Mouse (Mus musculus): Measurements from ENCODE around the gene Pfkp. TPM values are rescaled to one million over a fixed set of nuclear protein-coding genes. Genes with fewer than 3 reads are reported as not detected.

Gene Pfkp
- polyA plus RNA-seq (2014; fragmentation: Nextera tagmentation; extraction: Ambion mirVana) = 66.2 and 114 TPM in 2 replicates

- 1% methylated on average over 34 of the region's 34 CpGs for WGBS
- peak within 1 kb of the TSS; percentile 74 for H3K4me2 ChIP-seq (ENCODE audit: low read length)
- H3K27ac ChIP-seq (ENCODE audit: low read depth, low read length) = peak within 1 kb of the TSS; percentile 28; the same call in 1 of the 2 replicates
- peak within 1 kb of the TSS; percentile 64 for H3K9ac ChIP-seq (ENCODE audit: low read length)
- H3K36me3 ChIP-seq (ENCODE audit: control insufficient read depth, insufficient read depth, low read length) = no peaks in the 10 kb centered on the region
- DNase-seq (ENCODE audit: low spot score) (peak; percentile 93), ATAC-seq (peak; percentile 96)
- peak within 1 kb of the TSS; percentile 41 for H3K4me3 ChIP-seq (ENCODE audit: low read depth, low read length)
- no peaks in the 10 kb centered on the region for H3K9me3 ChIP-seq (replicated peaks; ENCODE audit: control insufficient read depth, low read length)
- no peaks in the 10 kb centered on the region for H3K27me3 ChIP-seq (replicated peaks; ENCODE audit: control insufficient read depth, insufficient read depth, low read length)
- 0 out of 2 replicates have a peak, but pooled peaks cover 9% of the 10 kb centered on the region for H3K4me1 ChIP-seq (ENCODE audit: control insufficient read depth, insufficient read depth, low read length)
Observed at GRCm38 (mm10) chr13:6648669-6649233, at the start of gene Pfkp. Gene Pfkp, minus strand, starts transcription at chr13:6648777.

- no peak for DNase-seq (ENCODE audit: low spot score)
- Histone ChIP-seq H3K27me3 (replicated peaks; ENCODE audit: control insufficient read depth, insufficient read depth, low read length) (no peaks in the 10 kb centered on the region), H3K27ac (ENCODE audit: low read depth, low read length) (no peak overlapping the region), H3K4me1 (ENCODE audit: control insufficient read depth, insufficient read depth, low read length) (no peaks in the 10 kb centered on the region), H3K9ac (ENCODE audit: low read length) (no peak overlapping the region), H3K9me3 (replicated peaks; ENCODE audit: control insufficient read depth, low read length) (no peaks in the 10 kb centered on the region), H3K4me2 (ENCODE audit: low read length) (no peak overlapping the region), H3K4me3 (ENCODE audit: low read depth, low read length) (no peak overlapping the region), H3K36me3 (ENCODE audit: control insufficient read depth, insufficient read depth, low read length) (no peaks in the 10 kb centered on the region)
- 0 out of 2 replicates have a peak, but pooled peaks have one; percentile 22 for ATAC-seq
- 82% methylated on average over 3 of the region's 3 CpGs for WGBS
Observed at GRCm38 (mm10) chr13:6690607-6691006, 42.0 kb upstream of the Pfkp start.

- Histone ChIP-seq H3K27me3 (replicated peaks; ENCODE audit: control insufficient read depth, insufficient read depth, low read length) (no peaks in the 10 kb centered on the region), H3K36me3 (ENCODE audit: control insufficient read depth, insufficient read depth, low read length) (no peaks in the 10 kb centered on the region), H3K4me3 (ENCODE audit: low read depth, low read length) (no peak overlapping the region), H3K4me1 (ENCODE audit: control insufficient read depth, insufficient read depth, low read length) (no peaks in the 10 kb centered on the region), H3K27ac (ENCODE audit: low read depth, low read length) (no peak overlapping the region), H3K9ac (ENCODE audit: low read length) (no peak overlapping the region), H3K9me3 (replicated peaks; ENCODE audit: control insufficient read depth, low read length) (no peaks in the 10 kb centered on the region), H3K4me2 (ENCODE audit: low read length) (no peak overlapping the region)
- 73% methylated on average over 4 of the region's 4 CpGs for WGBS
- ATAC-seq (peak; percentile 42), DNase-seq (ENCODE audit: low spot score) (peak; percentile 6)
Observed at GRCm38 (mm10) chr13:6689962-6690361, 41.4 kb upstream of the Pfkp start.

- peak; percentile 72 for ATAC-seq
- WGBS = 53% methylated on average over 7 of the region's 7 CpGs
Observed at GRCm38 (mm10) chr13:6688790-6689433, 40.3 kb upstream of the Pfkp start.

GRCm38 (mm10) chr13:6666887-6667286 is 18.3 kb upstream of the Pfkp start:
- no peak overlapping the region for H3K9ac ChIP-seq (ENCODE audit: low read length)
- H3K4me1 ChIP-seq (ENCODE audit: control insufficient read depth, insufficient read depth, low read length) = no peaks in the 10 kb centered on the region
- no peaks in the 10 kb centered on the region for H3K27me3 ChIP-seq (replicated peaks; ENCODE audit: control insufficient read depth, insufficient read depth, low read length)
- H3K36me3 ChIP-seq (ENCODE audit: control insufficient read depth, insufficient read depth, low read length) = no peaks in the 10 kb centered on the region
- H3K27ac ChIP-seq (ENCODE audit: low read depth, low read length) = no peak overlapping the region
- WGBS = 89% methylated on average over 4 of the region's 4 CpGs
- DNase-seq (ENCODE audit: low spot score) = no peak
- H3K4me3 ChIP-seq (ENCODE audit: low read depth, low read length) = no peak overlapping the region
- no peaks in the 10 kb centered on the region for H3K9me3 ChIP-seq (replicated peaks; ENCODE audit: control insufficient read depth, low read length)
- no peak for ATAC-seq
- no peak overlapping the region for H3K4me2 ChIP-seq (ENCODE audit: low read length)

More at GRCm38 (mm10) chr13:6688790-6689433, 40.3 kb upstream of the Pfkp start:
- DNase-seq (ENCODE audit: low spot score) = peak; percentile 79
- Histone ChIP-seq H3K27me3 (replicated peaks; ENCODE audit: control insufficient read depth, insufficient read depth, low read length) (no peaks in the 10 kb centered on the region), H3K4me1 (ENCODE audit: control insufficient read depth, insufficient read depth, low read length) (no peaks in the 10 kb centered on the region), H3K9ac (ENCODE audit: low read length) (no peak overlapping the region), H3K4me2 (ENCODE audit: low read length) (no peak overlapping the region), H3K27ac (ENCODE audit: low read depth, low read length) (no peak overlapping the region), H3K9me3 (replicated peaks; ENCODE audit: control insufficient read depth, low read length) (no peaks in the 10 kb centered on the region), H3K4me3 (ENCODE audit: low read depth, low read length) (no peak overlapping the region), H3K36me3 (ENCODE audit: control insufficient read depth, insufficient read depth, low read length) (no peaks in the 10 kb centered on the region)

- ATAC-seq = no peak
- WGBS = 79% methylated on average over 1 of the region's 1 CpGs
Observed at GRCm38 (mm10) chr13:6665506-6665905, 16.9 kb upstream of the Pfkp start.

GRCm38 (mm10) chr13:6664216-6664615 is 15.6 kb upstream of the Pfkp start:
- H3K27me3 ChIP-seq (replicated peaks; ENCODE audit: control insufficient read depth, insufficient read depth, low read length) = no peaks in the 10 kb centered on the region
- H3K27ac ChIP-seq (ENCODE audit: low read depth, low read length) = no peak overlapping the region
- no peak overlapping the region for H3K4me3 ChIP-seq (ENCODE audit: low read depth, low read length)
- no peaks in the 10 kb centered on the region for H3K36me3 ChIP-seq (ENCODE audit: control insufficient read depth, insufficient read depth, low read length)
- no peaks in the 10 kb centered on the region for H3K9me3 ChIP-seq (replicated peaks; ENCODE audit: control insufficient read depth, low read length)
- no peak overlapping the region for H3K4me2 ChIP-seq (ENCODE audit: low read length)
- no peak for DNase-seq (ENCODE audit: low spot score)
- no peaks in the 10 kb centered on the region for H3K4me1 ChIP-seq (ENCODE audit: control insufficient read depth, insufficient read depth, low read length)
- WGBS = 75% methylated on average over 5 of the region's 5 CpGs
- no peak overlapping the region for H3K9ac ChIP-seq (ENCODE audit: low read length)
- ATAC-seq = no peak

More at GRCm38 (mm10) chr13:6665506-6665905, 16.9 kb upstream of the Pfkp start:
- no peaks in the 10 kb centered on the region for H3K4me1 ChIP-seq (ENCODE audit: control insufficient read depth, insufficient read depth, low read length)
- H3K9me3 ChIP-seq (replicated peaks; ENCODE audit: control insufficient read depth, low read length) = no peaks in the 10 kb centered on the region
- no peaks in the 10 kb centered on the region for H3K27me3 ChIP-seq (replicated peaks; ENCODE audit: control insufficient read depth, insufficient read depth, low read length)
- H3K9ac ChIP-seq (ENCODE audit: low read length) = no peak overlapping the region
- no peaks in the 10 kb centered on the region for H3K36me3 ChIP-seq (ENCODE audit: control insufficient read depth, insufficient read depth, low read length)
- DNase-seq (ENCODE audit: low spot score) = no peak
- H3K4me2 ChIP-seq (ENCODE audit: low read length) = no peak overlapping the region
- H3K27ac ChIP-seq (ENCODE audit: low read depth, low read length) = no peak overlapping the region
- H3K4me3 ChIP-seq (ENCODE audit: low read depth, low read length) = no peak overlapping the region

- H3K27me3 ChIP-seq (replicated peaks; ENCODE audit: control insufficient read depth, insufficient read depth, low read length) = no peaks in the 10 kb centered on the region
- H3K9me3 ChIP-seq (replicated peaks; ENCODE audit: control insufficient read depth, low read length) = no peaks in the 10 kb centered on the region
- no peaks in the 10 kb centered on the region for H3K36me3 ChIP-seq (ENCODE audit: control insufficient read depth, insufficient read depth, low read length)
- no peaks in the 10 kb centered on the region for H3K4me1 ChIP-seq (ENCODE audit: control insufficient read depth, insufficient read depth, low read length)
- no peak overlapping the region for H3K9ac ChIP-seq (ENCODE audit: low read length)
- WGBS = 85% methylated on average over 6 of the region's 6 CpGs
- no peak overlapping the region for H3K4me3 ChIP-seq (ENCODE audit: low read depth, low read length)
- no peak overlapping the region for H3K4me2 ChIP-seq (ENCODE audit: low read length)
- ATAC-seq = no peak
- DNase-seq (ENCODE audit: low spot score) = no peak
- no peak overlapping the region for H3K27ac ChIP-seq (ENCODE audit: low read depth, low read length)
Observed at GRCm38 (mm10) chr13:6659314-6659713, 10.7 kb upstream of the Pfkp start.

GRCm38 (mm10) chr13:6657300-6657699 is 8.7 kb upstream of the Pfkp start:
- Histone ChIP-seq H3K9me3 (replicated peaks; ENCODE audit: control insufficient read depth, low read length) (no peaks in the 10 kb centered on the region), H3K4me1 (ENCODE audit: control insufficient read depth, insufficient read depth, low read length) (no peaks in the 10 kb centered on the region), H3K9ac (ENCODE audit: low read length) (no peak overlapping the region), H3K36me3 (ENCODE audit: control insufficient read depth, insufficient read depth, low read length) (no peaks in the 10 kb centered on the region), H3K4me2 (ENCODE audit: low read length) (no peak overlapping the region), H3K4me3 (ENCODE audit: low read depth, low read length) (no peak overlapping the region), H3K27me3 (replicated peaks; ENCODE audit: control insufficient read depth, insufficient read depth, low read length) (no peaks in the 10 kb centered on the region), H3K27ac (ENCODE audit: low read depth, low read length) (no peak overlapping the region)
- DNase-seq (ENCODE audit: low spot score) (no peak), ATAC-seq (no peak)
- WGBS = 72% methylated on average over 2 of the region's 2 CpGs

Measured in forebrain, embryonic 14.5 days (tissue).